Mouse (Mus musculus): ENCODE data around the gene Pdzd2.

Gene Pdzd2

GRCm38 (mm10) chr15:12355261-12355660, 384.5 kb downstream of the Pdzd2 start:
- DNase-seq (ENCODE audit: low spot score in 2 of 2), result no peak

- no peak for DNase-seq (ENCODE audit: low spot score in 2 of 2)
These were observed 385.4 kb downstream of the Pdzd2 start for GRCm38 (mm10) chr15:12354281-12354810.

- no peak for DNase-seq (ENCODE audit: low spot score in 2 of 2)
These were observed 388.3 kb downstream of the Pdzd2 start for GRCm38 (mm10) chr15:12351470-12351869.

GRCm38 (mm10) chr15:12349840-12350239, 389.9 kb downstream of the Pdzd2 start:
- DNase-seq (ENCODE audit: low spot score in 2 of 2), result no peak

- no peak for DNase-seq (ENCODE audit: low spot score in 2 of 2)
These were observed 390.8 kb downstream of the Pdzd2 start for GRCm38 (mm10) chr15:12348950-12349349.

- no peak for DNase-seq (ENCODE audit: low spot score in 2 of 2)
These were observed 392.8 kb downstream of the Pdzd2 start for GRCm38 (mm10) chr15:12346916-12347315.

GRCm38 (mm10) chr15:12341401-12341758, 398.3 kb downstream of the Pdzd2 start:
- DNase-seq (ENCODE audit: low spot score in 2 of 2), result no peak

GRCm38 (mm10) chr15:12340536-12341400, 399.0 kb downstream of the Pdzd2 start:
- no peak for DNase-seq (ENCODE audit: low spot score in 2 of 2)

- DNase-seq (ENCODE audit: low spot score in 2 of 2), result no peak
These were observed 402.0 kb downstream of the Pdzd2 start for GRCm38 (mm10) chr15:12337779-12338137.

GRCm38 (mm10) chr15:12337030-12337778, 402.5 kb downstream of the Pdzd2 start:
- no peak for DNase-seq (ENCODE audit: low spot score in 2 of 2)

- DNase-seq (ENCODE audit: low spot score in 2 of 2), result no peak
These were observed 405.3 kb downstream of the Pdzd2 start for GRCm38 (mm10) chr15:12334381-12334780.

GRCm38 (mm10) chr15:12331300-12331699, 408.4 kb downstream of the Pdzd2 start:
- DNase-seq (ENCODE audit: low spot score in 2 of 2), result no peak

GRCm38 (mm10) chr15:12330892-12331291, 408.8 kb downstream of the Pdzd2 start:
- no peak for DNase-seq (ENCODE audit: low spot score in 2 of 2)

- no peak for DNase-seq (ENCODE audit: low spot score in 2 of 2)
These were observed 409.3 kb downstream of the Pdzd2 start for GRCm38 (mm10) chr15:12330389-12330788.

- DNase-seq (ENCODE audit: low spot score in 2 of 2), result no peak
These were observed 415.4 kb downstream of the Pdzd2 start for GRCm38 (mm10) chr15:12324326-12324725.

- no peak for DNase-seq (ENCODE audit: low spot score in 2 of 2)
These were observed 416.9 kb downstream of the Pdzd2 start for GRCm38 (mm10) chr15:12322676-12323402.

GRCm38 (mm10) chr15:12321788-12322621, 417.7 kb downstream of the Pdzd2 start, which contains the start of gene 1810049J17Rik:
Gene 1810049J17Rik (minus strand): TSS chr15:12321899.
- DNase-seq (ENCODE audit: low spot score in 2 of 2), result peak; percentile 29 to 44

- DNase-seq (ENCODE audit: low spot score in 2 of 2), result peak; percentile 91 to 95
These were observed 418.5 kb downstream of the Pdzd2 start, which contains the start of gene Golph3 for GRCm38 (mm10) chr15:12321091-12321787. Gene Golph3 (plus strand): TSS chr15:12321450.

- DNase-seq (ENCODE audit: low spot score in 2 of 2), result no peak
These were observed 419.2 kb downstream of the Pdzd2 start for GRCm38 (mm10) chr15:12320441-12321090.

GRCm38 (mm10) chr15:12319889-12320288, 419.8 kb downstream of the Pdzd2 start:
- DNase-seq (ENCODE audit: low spot score in 2 of 2), result no peak
